Mouse (Mus musculus) E14TG2a.4 (cell line): ENCODE data around the gene Mrpl36.

Experiments used
- CTCF ChIP-seq: conservative IDR thresholded peaks from 2 replicates; pipeline ENCODE4 v1.5.1; 2014; ENCODE audit warnings: low read length
- NANOG ChIP-seq: IDR thresholded peaks from 2 replicates; pipeline ENCODE4 v1.6.1; 2014; ENCODE audit warnings: borderline replicate concordance, low read length, mixed read lengths
- POU5F1 ChIP-seq: IDR thresholded peaks from 2 replicates; pipeline ENCODE4 v1.6.1; 2014; ENCODE audit warnings: low read length, borderline replicate concordance

- TF ChIP-seq CTCF (no peak), POU5F1 (no peak), NANOG (no peak)
These were observed 22.8 kb upstream of the Mrpl36 start for GRCm38 (mm10) chr13:73305398-73306084.
